Mouse (Mus musculus) cerebellum, adult 2 months (tissue): ENCODE data around the gene Rbpj.

ENCODE experiments used
- CTCF ChIP-seq: fragments of 200-500 bp; IDR thresholded peaks from 2 replicates; pipeline ENCODE4 v1.5.1; 2011; ENCODE audit warnings: low read depth, mild to moderate bottlenecking, control low read depth, low read length, moderate library complexity, borderline replicate concordance; ENCODE audit not compliant: insufficient read depth
- POLR2A ChIP-seq: fragments of 200-500 bp; IDR thresholded peaks from 2 replicates; pipeline ENCODE4 v1.6.1; 2011; ENCODE audit warnings: low read length, control low read depth, borderline replicate concordance; ENCODE audit not compliant: insufficient read depth

DNA sequence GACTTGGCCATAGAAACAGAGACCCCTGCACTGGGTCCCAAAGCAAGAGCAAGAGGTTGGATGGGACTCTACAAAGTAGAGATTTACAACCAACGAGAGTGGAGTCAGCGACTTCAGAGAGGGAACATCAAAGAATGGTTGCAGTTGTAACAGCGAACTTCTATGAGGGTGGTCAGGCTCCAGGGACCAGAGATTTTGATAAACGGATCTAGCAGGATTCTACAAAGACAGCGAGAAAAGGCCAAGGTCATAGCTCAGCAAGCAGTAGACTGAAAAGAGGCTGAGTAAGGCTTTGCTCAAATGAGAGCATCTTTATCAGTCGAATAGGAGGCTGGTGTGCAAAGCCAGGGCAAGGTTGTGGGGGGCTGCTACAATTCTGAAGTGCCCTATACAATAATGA is 13.2 kb downstream of the Rbpj start:
- TF ChIP-seq CTCF, result no peak
- no peak for TF ChIP-seq POLR2A
